Mouse (Mus musculus): ENCODE measurements at regions not wholly inside any gene's neighbourhood (a gene's known extent, or its start where the extent isn't known, plus 50 kb on each side); places are given as distances from the start of the nearest gene placed in this dataset.

DNA sequence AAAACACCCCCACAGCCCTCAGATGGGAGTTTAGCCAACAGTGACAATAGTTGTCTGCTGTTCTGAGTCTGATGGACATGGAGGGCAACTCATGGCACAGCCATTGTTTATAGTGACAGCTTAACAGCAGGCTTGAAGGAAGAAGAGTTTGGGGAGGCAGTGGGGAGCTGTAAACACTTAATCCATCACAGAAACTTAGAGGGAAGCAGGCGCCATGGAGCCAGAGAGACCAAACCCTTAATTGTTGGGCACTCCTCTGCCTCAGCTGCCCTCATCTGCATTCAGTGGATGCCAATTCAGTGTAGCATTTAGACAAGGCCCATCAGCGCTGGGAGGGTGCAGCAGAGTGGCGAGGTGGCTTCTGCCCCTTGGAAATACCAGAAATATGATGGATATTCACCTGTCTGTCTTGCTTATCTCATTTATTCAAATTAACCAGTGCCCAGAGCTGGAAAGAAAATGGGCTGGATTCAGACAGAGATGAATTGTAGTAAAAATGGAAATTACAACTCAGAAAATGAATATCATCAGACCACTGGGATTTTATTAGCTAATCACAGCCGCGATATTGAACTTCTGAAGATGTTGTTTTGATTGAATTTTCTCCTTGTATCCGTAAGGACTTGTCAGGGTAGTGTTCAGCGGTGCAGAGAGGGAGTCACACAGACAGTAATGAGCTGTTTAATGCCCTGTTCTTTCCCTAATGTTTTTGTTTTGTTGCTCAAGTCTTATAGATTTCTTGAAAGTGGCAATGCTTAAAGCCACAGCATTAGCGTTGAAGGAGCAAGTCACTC is 108.1 kb downstream of the Ackr3 start:
- ATAC-seq (ENCODE audit: low FRiP score) = peak; percentile 53; the same call in 1 of the 2 replicates
- no peak overlapping the region for H3K4me3 ChIP-seq (replicated peaks; ENCODE audit: low read length)
- no peak overlapping the region for H3K4me2 ChIP-seq (replicated peaks)
- WGBS = 44% methylated on average over 8 of the region's 8 CpGs
- H3K4me1 ChIP-seq (replicated peaks; ENCODE audit: control insufficient read depth, insufficient read depth, low read length) = peaks cover 28% of the 10 kb centered on the region
- H3K9ac ChIP-seq = no peak overlapping the region
- H3K27ac ChIP-seq = peak overlapping the region; percentile 61
- H3K9me3 ChIP-seq (ENCODE audit: control insufficient read depth, low read length) = no peaks in the 10 kb centered on the region
- H3K36me3 ChIP-seq (replicated peaks; ENCODE audit: control insufficient read depth, insufficient read depth) = no peaks in the 10 kb centered on the region
- peak; percentile 49 for DNase-seq (ENCODE audit: low spot score)
- no peaks in the 10 kb centered on the region for H3K27me3 ChIP-seq (ENCODE audit: control insufficient read depth, insufficient read depth, low read length)

DNA sequence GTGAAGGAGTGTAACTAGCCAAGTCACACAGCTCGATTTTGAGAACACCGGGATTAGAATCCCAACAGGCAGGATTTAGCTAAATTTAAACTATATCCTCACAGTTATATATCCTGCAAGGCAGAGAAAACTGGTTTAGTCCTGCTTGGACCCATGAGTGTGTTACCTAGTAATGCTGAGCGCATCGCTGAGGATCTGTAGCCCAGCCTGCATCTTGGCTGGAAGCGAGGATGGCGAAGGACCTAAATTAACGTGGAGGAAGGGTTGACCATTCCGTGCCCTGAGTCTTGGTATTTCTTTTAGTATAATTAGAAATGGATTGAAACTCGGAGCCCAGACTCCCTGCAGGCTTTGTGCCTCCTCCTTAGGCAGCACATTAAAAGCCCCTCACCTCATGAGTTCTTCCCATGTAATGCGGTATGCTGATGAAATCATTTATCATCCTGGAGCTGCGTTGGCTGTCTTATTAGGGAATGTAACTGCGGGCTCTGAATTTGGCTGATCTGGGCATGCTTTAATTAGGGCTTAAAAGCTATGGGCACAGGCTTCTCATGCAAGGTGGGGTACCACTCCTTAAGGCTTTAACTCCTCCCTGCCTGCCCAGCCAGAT is 110.1 kb downstream of the Ackr3 start:
- H3K9ac ChIP-seq = no peak overlapping the region
- no peak overlapping the region for H3K4me2 ChIP-seq (replicated peaks)
- ATAC-seq (ENCODE audit: low FRiP score) = peak; percentile 58; the same call in 1 of the 2 replicates
- H3K27ac ChIP-seq = peak overlapping the region; percentile 61
- H3K4me1 ChIP-seq (replicated peaks; ENCODE audit: control insufficient read depth, insufficient read depth, low read length) = peaks cover 33% of the 10 kb centered on the region
- no peaks in the 10 kb centered on the region for H3K27me3 ChIP-seq (ENCODE audit: control insufficient read depth, insufficient read depth, low read length)
- H3K36me3 ChIP-seq (replicated peaks; ENCODE audit: control insufficient read depth, insufficient read depth) = no peaks in the 10 kb centered on the region
- peak; percentile 57 for DNase-seq (ENCODE audit: low spot score)
- 57% methylated on average over 12 of the region's 12 CpGs for WGBS
- no peaks in the 10 kb centered on the region for H3K9me3 ChIP-seq (ENCODE audit: control insufficient read depth, low read length)
- H3K4me3 ChIP-seq (replicated peaks; ENCODE audit: low read length) = no peak overlapping the region

DNA sequence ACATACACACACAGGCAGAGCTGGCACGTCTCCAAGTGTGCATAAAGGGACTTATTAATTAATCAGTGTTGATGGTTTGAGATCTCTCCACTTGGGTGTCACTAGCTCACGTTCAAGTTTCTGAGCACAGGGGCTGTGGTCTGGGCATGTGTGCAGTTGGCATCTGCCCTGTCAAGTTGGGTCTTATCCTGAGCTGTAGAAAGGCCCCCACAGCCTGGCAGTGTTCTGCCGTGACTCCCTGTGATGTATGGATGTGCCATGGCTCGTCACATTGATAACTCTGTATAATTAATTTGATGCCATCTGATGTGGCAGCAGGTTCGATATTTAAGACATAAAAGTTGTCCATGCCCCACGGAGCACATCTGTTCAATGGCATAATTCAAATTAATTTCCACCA is 114.1 kb downstream of the Ackr3 start:
- no peak for ATAC-seq (ENCODE audit: low FRiP score)
- no peak overlapping the region for H3K4me3 ChIP-seq (replicated peaks; ENCODE audit: low read length)
- no peak for DNase-seq (ENCODE audit: low spot score)
- no peak overlapping the region for H3K4me2 ChIP-seq (replicated peaks)
- H3K27ac ChIP-seq = no peak overlapping the region
- no peaks in the 10 kb centered on the region for H3K36me3 ChIP-seq (replicated peaks; ENCODE audit: control insufficient read depth, insufficient read depth)
- H3K9ac ChIP-seq = no peak overlapping the region
- no peaks in the 10 kb centered on the region for H3K9me3 ChIP-seq (ENCODE audit: control insufficient read depth, low read length)
- no peaks in the 10 kb centered on the region for H3K27me3 ChIP-seq (ENCODE audit: control insufficient read depth, insufficient read depth, low read length)
- H3K4me1 ChIP-seq (replicated peaks; ENCODE audit: control insufficient read depth, insufficient read depth, low read length) = peaks cover 15% of the 10 kb centered on the region
- 51% methylated on average over 6 of the region's 6 CpGs for WGBS

DNA sequence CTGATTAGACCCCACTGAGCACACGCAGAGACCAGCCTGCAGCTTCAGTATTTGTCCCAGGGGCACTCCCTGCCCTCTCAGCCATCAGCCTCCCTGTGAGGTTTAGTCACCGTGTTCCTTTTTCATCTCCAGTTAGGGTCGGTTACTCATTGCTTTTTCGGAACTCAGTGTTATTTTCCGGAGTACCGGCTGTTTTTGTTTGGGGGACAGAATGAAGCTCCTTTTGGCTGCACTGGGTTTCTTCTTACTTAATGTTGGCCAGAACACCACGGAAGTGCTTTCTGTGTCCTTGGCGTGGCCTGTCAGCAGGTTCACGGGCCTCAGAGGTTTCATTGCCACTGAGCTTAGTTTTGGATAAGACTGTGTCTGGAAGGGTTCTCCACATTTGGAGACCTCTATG is 114.7 kb downstream of the Ackr3 start:
- DNase-seq (ENCODE audit: low spot score) = no peak
- 67% methylated on average over 9 of the region's 9 CpGs for WGBS
- Histone ChIP-seq H3K9ac (no peak overlapping the region), H3K27ac (no peak overlapping the region), H3K4me1 (replicated peaks; ENCODE audit: control insufficient read depth, insufficient read depth, low read length) (peaks cover 13% of the 10 kb centered on the region), H3K4me3 (replicated peaks; ENCODE audit: low read length) (no peak overlapping the region), H3K9me3 (ENCODE audit: control insufficient read depth, low read length) (no peaks in the 10 kb centered on the region), H3K36me3 (replicated peaks; ENCODE audit: control insufficient read depth, insufficient read depth) (no peaks in the 10 kb centered on the region), H3K27me3 (ENCODE audit: control insufficient read depth, insufficient read depth, low read length) (no peaks in the 10 kb centered on the region), H3K4me2 (replicated peaks) (no peak overlapping the region)
- no peak for ATAC-seq (ENCODE audit: low FRiP score)

DNA sequence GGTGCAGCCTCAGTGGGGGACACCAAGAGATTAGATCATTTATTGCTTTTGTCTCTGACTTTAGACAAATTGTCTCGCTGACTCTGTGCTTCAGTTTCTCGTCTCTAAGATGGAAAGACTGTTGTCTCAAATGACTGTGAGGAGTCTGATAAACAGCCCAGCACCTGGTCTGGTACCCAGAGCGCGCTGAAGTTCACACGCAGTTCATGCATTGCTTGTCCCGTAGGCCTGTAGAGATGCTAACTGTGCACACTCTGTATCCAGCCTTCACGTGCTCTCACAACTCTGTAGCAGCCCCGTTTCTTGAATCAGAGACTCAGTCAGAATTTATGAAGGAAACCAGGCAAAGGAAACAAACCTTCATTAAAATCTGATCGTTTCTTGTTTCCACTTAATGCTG is 116.7 kb downstream of the Ackr3 start:
- DNase-seq (ENCODE audit: low spot score) (no peak), ATAC-seq (ENCODE audit: low FRiP score) (no peak)

DNA sequence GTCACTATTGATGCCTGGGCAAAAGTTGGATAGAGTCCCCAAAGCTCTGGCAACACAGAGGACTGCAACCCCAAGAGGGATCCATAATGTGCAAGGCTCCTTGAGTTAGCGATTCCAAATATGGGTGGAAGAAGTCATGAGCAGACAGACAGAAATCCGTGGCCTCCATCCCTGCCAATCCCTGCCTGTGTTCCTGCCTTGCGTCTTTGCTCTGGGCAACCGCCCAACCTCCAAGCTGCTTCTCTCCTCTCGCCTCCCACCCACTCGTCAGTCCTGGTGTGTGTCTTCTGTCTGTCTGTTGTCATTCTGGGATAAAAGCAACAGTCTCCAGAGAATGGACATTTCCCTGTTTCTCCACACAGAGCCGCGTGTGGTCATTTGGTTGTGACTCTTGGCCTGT is 117.7 kb downstream of the Ackr3 start:
- H3K4me1 ChIP-seq (replicated peaks; ENCODE audit: control insufficient read depth, insufficient read depth, low read length) = peaks cover 5% of the 10 kb centered on the region; the same call in 1 of the 2 replicates
- H3K27me3 ChIP-seq (ENCODE audit: control insufficient read depth, insufficient read depth, low read length) = no peaks in the 10 kb centered on the region
- DNase-seq (ENCODE audit: low spot score) (no peak), ATAC-seq (ENCODE audit: low FRiP score) (no peak)
- 90% methylated on average over 8 of the region's 8 CpGs for WGBS
- H3K4me2 ChIP-seq (replicated peaks) = no peak overlapping the region
- H3K9ac ChIP-seq = no peak overlapping the region
- no peaks in the 10 kb centered on the region for H3K9me3 ChIP-seq (ENCODE audit: control insufficient read depth, low read length)
- no peak overlapping the region for H3K27ac ChIP-seq
- H3K36me3 ChIP-seq (replicated peaks; ENCODE audit: control insufficient read depth, insufficient read depth) = no peaks in the 10 kb centered on the region
- H3K4me3 ChIP-seq (replicated peaks; ENCODE audit: low read length) = no peak overlapping the region

More for the DNA sequence above, 116.7 kb downstream of the Ackr3 start:
- H3K4me3 ChIP-seq (replicated peaks; ENCODE audit: low read length) = no peak overlapping the region
- WGBS = 48% methylated on average over 9 of the region's 9 CpGs
- no peak overlapping the region for H3K4me2 ChIP-seq (replicated peaks)
- no peaks in the 10 kb centered on the region for H3K36me3 ChIP-seq (replicated peaks; ENCODE audit: control insufficient read depth, insufficient read depth)
- H3K9ac ChIP-seq = no peak overlapping the region
- H3K27ac ChIP-seq = no peak overlapping the region
- H3K27me3 ChIP-seq (ENCODE audit: control insufficient read depth, insufficient read depth, low read length) = no peaks in the 10 kb centered on the region
- no peaks in the 10 kb centered on the region for H3K9me3 ChIP-seq (ENCODE audit: control insufficient read depth, low read length)
- H3K4me1 ChIP-seq (replicated peaks; ENCODE audit: control insufficient read depth, insufficient read depth, low read length) = peaks cover 5% of the 10 kb centered on the region; the same call in 1 of the 2 replicates

DNA sequence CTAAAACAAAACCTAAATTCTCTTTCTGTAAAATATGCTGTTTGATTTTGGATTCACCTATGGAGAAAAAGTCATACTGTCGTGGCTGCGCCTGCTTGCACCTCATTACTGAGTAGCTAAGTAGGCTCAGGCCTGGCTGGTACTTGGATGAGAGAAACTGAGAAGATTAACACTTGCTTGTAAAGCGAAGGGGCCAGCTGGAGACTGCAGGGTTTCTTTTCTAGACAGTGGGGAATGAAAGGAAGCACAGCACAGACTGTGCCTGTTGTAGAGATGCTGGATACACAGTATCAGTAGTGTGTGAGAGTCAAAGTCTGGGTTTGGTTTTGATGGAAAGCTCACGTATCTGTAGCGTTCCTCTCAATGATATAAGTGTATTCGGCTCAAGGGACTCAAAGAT is 123.5 kb downstream of the Ackr3 start:
- Histone ChIP-seq H3K9me3 (ENCODE audit: control insufficient read depth, low read length) (no peaks in the 10 kb centered on the region), H3K36me3 (replicated peaks; ENCODE audit: control insufficient read depth, insufficient read depth) (no peaks in the 10 kb centered on the region), H3K4me2 (replicated peaks) (no peak overlapping the region), H3K27ac (no peak overlapping the region), H3K4me3 (replicated peaks; ENCODE audit: low read length) (no peak overlapping the region), H3K9ac (no peak overlapping the region), H3K27me3 (ENCODE audit: control insufficient read depth, insufficient read depth, low read length) (no peaks in the 10 kb centered on the region), H3K4me1 (replicated peaks; ENCODE audit: control insufficient read depth, insufficient read depth, low read length) (0 out of 2 replicates have a peak, but pooled peaks cover 5% of the 10 kb centered on the region)
- no peak for ATAC-seq (ENCODE audit: low FRiP score)
- 68% methylated on average over 6 of the region's 6 CpGs for WGBS
- DNase-seq (ENCODE audit: low spot score) = no peak

DNA sequence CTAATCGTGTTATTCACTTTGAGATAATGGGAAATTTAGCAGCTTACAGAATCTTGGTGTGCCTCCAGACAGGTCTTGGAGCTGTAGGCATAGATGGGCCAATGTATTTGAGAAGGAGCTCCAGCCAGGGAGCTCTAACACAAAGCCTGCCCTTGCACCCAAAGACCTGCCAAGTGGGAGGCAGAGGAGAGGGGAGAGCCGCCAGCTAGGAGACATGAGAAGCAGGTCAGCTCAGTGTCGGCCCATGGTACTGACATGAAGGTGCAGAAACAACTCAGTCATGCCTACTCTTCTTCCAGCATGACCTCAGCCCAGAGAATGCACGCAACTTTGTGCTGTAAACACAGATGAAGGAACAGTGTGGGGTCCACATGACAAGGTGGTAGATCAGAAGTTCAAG is 128.8 kb downstream of the Ackr3 start:
- 96% methylated on average over 4 of the region's 4 CpGs for WGBS

DNA sequence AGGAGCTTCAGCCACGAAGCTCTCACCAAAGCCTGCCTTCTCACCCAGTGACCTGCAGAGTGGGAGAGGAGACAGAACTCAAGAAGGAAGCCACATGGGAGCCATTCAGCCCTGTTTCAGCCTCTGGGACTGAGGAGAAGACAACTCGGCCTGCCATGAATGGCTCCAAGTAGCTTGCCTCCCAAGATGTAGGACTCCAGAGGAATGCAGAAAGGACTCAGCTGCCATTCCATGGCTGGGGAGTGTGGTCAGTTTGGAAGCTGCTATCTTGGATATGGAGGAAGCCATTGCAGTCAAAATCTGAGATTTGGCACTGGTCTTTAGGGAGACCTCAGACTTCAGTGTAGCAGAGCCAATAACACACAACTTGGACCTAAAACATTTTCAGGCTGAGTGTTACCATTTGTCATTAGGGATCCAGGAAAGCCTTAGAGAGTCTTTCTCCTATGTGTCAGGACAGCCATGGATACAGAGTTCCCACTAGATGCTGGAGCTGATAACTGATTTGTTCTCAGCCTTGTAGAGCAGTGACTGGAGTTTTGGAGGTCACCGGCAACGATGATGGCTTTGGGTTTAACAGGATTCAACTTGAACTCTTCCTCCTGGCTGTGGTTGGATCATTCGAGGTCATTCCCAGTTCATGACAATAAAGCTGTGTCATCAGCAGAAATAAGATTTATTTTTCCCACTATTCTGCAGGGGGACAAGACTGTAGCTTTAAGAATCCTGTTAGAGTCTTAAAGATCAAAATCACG is 130.1 kb downstream of the Ackr3 start:
- ATAC-seq (ENCODE audit: low FRiP score) (no peak), DNase-seq (ENCODE audit: low spot score) (no peak)
- WGBS = 86% methylated on average over 6 of the region's 6 CpGs
- no peaks in the 10 kb centered on the region for H3K36me3 ChIP-seq (replicated peaks; ENCODE audit: control insufficient read depth, insufficient read depth)
- H3K9ac ChIP-seq = no peak overlapping the region
- no peak overlapping the region for H3K27ac ChIP-seq
- H3K27me3 ChIP-seq (ENCODE audit: control insufficient read depth, insufficient read depth, low read length) = no peaks in the 10 kb centered on the region
- peaks cover 12% of the 10 kb centered on the region; the same call in 1 of the 2 replicates for H3K4me1 ChIP-seq (replicated peaks; ENCODE audit: control insufficient read depth, insufficient read depth, low read length)
- H3K4me3 ChIP-seq (replicated peaks; ENCODE audit: low read length) = no peak overlapping the region
- no peak overlapping the region for H3K4me2 ChIP-seq (replicated peaks)
- no peaks in the 10 kb centered on the region for H3K9me3 ChIP-seq (ENCODE audit: control insufficient read depth, low read length)

More for the DNA sequence above, 128.8 kb downstream of the Ackr3 start:
- Histone ChIP-seq H3K4me2 (replicated peaks) (no peak overlapping the region), H3K4me3 (replicated peaks; ENCODE audit: low read length) (no peak overlapping the region), H3K9ac (no peak overlapping the region), H3K36me3 (replicated peaks; ENCODE audit: control insufficient read depth, insufficient read depth) (no peaks in the 10 kb centered on the region), H3K9me3 (ENCODE audit: control insufficient read depth, low read length) (no peaks in the 10 kb centered on the region), H3K27me3 (ENCODE audit: control insufficient read depth, insufficient read depth, low read length) (no peaks in the 10 kb centered on the region), H3K4me1 (replicated peaks; ENCODE audit: control insufficient read depth, insufficient read depth, low read length) (peaks cover 17% of the 10 kb centered on the region; the same call in 1 of the 2 replicates), H3K27ac (no peak overlapping the region)
- DNase-seq (ENCODE audit: low spot score) = no peak
- ATAC-seq (ENCODE audit: low FRiP score) = no peak
